9 mouse cellular contexts compared by ENCODE assay signal in the genomic region with DNA sequence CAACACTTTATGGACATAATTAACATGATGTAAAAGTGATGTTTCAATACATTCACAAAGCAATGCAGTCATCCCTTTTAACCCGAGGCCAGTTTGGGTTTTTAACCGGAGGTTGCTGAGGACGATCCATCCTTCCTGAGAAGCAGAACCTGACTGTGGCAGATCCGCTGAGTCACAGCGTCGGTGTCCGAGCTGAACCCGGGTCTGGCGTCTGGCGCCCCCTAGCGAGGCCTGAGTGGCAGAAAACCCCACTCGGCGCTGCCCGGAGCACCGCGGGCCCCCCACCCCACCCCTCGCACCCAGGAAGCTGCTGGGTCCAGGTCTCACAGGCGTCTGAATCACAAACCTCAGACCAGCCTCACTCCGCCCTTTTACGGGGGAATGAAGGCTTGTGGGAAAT. TPM values are rescaled to one million over a fixed set of nuclear protein-coding genes. Genes with fewer than 3 reads are reported as not detected.
A peak's percentile ranks its signal among the peaks of the same experiment; 100 is the strongest.
DNase-seq lines count a peak whose midpoint lies in the region; ATAC-seq and TF ChIP-seq lines count a peak whose summit lies in the region.
"Had no signal": no experiment of that assay in that cellular context is flagged by ENCODE, and none has a peak within 500 bp of the region (broad histone marks: within the 10 kb centered on the region; RNA-seq: fewer than 3 reads in every experiment).

No protein-coding gene starts in this region.

- TF ChIP-seq EP300 in heart, adult 2 months (IDR thresholded peaks at IDR 0.05; ENCODE audit: insufficient read depth, low read depth, low read length), result no peak
- no peak for TF ChIP-seq EP300 in lung, postnatal 0 days (IDR thresholded peaks at IDR 0.05)
- TF ChIP-seq EP300 in stomach, postnatal 0 days (optimal IDR thresholded peaks at IDR 0.05), result no peak

- peak overlapping the region; percentile 78 for H3K27ac ChIP-seq in cortical plate, adult 2 months (ENCODE audit: insufficient read depth, low read length)
- peak overlapping the region; percentile 20; the same call in 1 of the 2 replicates for H3K27ac ChIP-seq in heart, adult 2 months
- no peak overlapping the region for H3K27ac ChIP-seq in lung, postnatal 0 days (ENCODE audit: low read length)
- H3K27ac ChIP-seq in stomach, postnatal 0 days (replicated peaks), result no peak overlapping the region

- no peaks in the 10 kb centered on the region for H3K79me2 ChIP-seq in heart, adult 2 months (replicated peaks; ENCODE audit: control insufficient read depth, insufficient read depth, low read length)

- whole genome bisulfite sequencing in heart, adult 2 months, result 4% methylated on average over 20 of the region's 20 CpGs
- 4% methylated on average over 20 of the region's 20 CpGs for WGBS in lung, postnatal 0 days
- 5% methylated on average over 20 of the region's 20 CpGs for WGBS in stomach, postnatal 0 days

- TF ChIP-seq POLR2A in cortical plate, adult 2 months (IDR thresholded peaks at IDR 0.05; ENCODE audit: extremely low read depth, insufficient read depth, low read length), result peak; percentile 56; the same call in 1 of the 2 replicates
- TF ChIP-seq POLR2A in heart, adult 2 months (IDR thresholded peaks at IDR 0.05; ENCODE audit: insufficient read depth, low read depth, low read length), result no peak

- intact Hi-C loops in heart, adult 2 months (cut with DNase I), result loop anchor here (2.0 to 5.0 kb wide), 3 partner anchors 47 to 291 kb away; a partner anchor contains a TSS

- H3K4me1 ChIP-seq in cortical plate, adult 2 months (ENCODE audit: control insufficient read depth, insufficient read depth, low read length), result peaks cover 7% of the 10 kb centered on the region
- no peaks in the 10 kb centered on the region; the same call in 1 of the 2 replicates for H3K4me1 ChIP-seq in heart, adult 2 months (ENCODE audit: control insufficient read depth, insufficient read depth, low read length)
- no peaks in the 10 kb centered on the region for H3K4me1 ChIP-seq in lung, postnatal 0 days (ENCODE audit: insufficient read depth, low read depth, low read length)
- H3K4me1 ChIP-seq in stomach, postnatal 0 days (replicated peaks; ENCODE audit: control insufficient read depth, insufficient read depth), result no peaks in the 10 kb centered on the region

- no peaks in the 10 kb centered on the region for H3K36me3 ChIP-seq in heart, adult 2 months (ENCODE audit: control insufficient read depth, insufficient read depth, low read length)
- no peaks in the 10 kb centered on the region for H3K36me3 ChIP-seq in lung, postnatal 0 days (ENCODE audit: insufficient read depth, low read length)
- no peaks in the 10 kb centered on the region for H3K36me3 ChIP-seq in stomach, postnatal 0 days (ENCODE audit: control insufficient read depth, insufficient read depth, low read length)

- H3K9ac ChIP-seq in heart, adult 2 months (ENCODE audit: low read depth, low read length), result no peak overlapping the region
- H3K9ac ChIP-seq in lung, postnatal 0 days (replicated peaks; ENCODE audit: low read depth), result no peak overlapping the region
- H3K9ac ChIP-seq in stomach, postnatal 0 days (ENCODE audit: low read length), result no peak overlapping the region

- no peaks in the 10 kb centered on the region for H3K9me3 ChIP-seq in lung, postnatal 0 days (ENCODE audit: low read length)
- no peaks in the 10 kb centered on the region for H3K9me3 ChIP-seq in stomach, postnatal 0 days (ENCODE audit: control insufficient read depth, low read length)
- H3K9me3 ChIP-seq: megakaryocyte, embryonic 14.5 days had no signal

- ATAC-seq in lung, postnatal 0 days, result peak; percentile 49
- ATAC-seq in stomach, postnatal 0 days (ENCODE audit: low FRiP score, low TSS enrichment), result peak; percentile 42; the same call in 1 of the 2 replicates

- DNase-seq in heart, adult 11 months, result peak; percentile 90
- no peak for DNase-seq in heart, adult 8-10 months (ENCODE audit: low spot score)
- DNase-seq in adrenal gland, adult (ENCODE audit: inconsistent age in 2 of 2, low spot score in 1 of 2), result peak; percentile 86 to 92
- DNase-seq in heart, adult 2 months, result peak; percentile 66 to 80
- DNase-seq in kidney, postnatal 14 days, result peak; percentile 78
- DNase-seq in lung, postnatal 0 days (ENCODE audit: low spot score), result peak; percentile 46
- peak; percentile 63 for DNase-seq in stomach, postnatal 0 days (ENCODE audit: low spot score)

- H3K4me3 ChIP-seq in cortical plate, adult 2 months (ENCODE audit: insufficient read depth, low read length), result no peak overlapping the region
- no peak overlapping the region for H3K4me3 ChIP-seq in heart, adult 2 months
- H3K4me3 ChIP-seq in lung, postnatal 0 days (ENCODE audit: low read depth, low read length), result no peak overlapping the region
- no peak overlapping the region for H3K4me3 ChIP-seq in stomach, postnatal 0 days (ENCODE audit: low read depth, low read length)
- H3K4me3 ChIP-seq: megakaryocyte, embryonic 14.5 days had no signal

- H3K4me2 ChIP-seq in lung, postnatal 0 days (replicated peaks; ENCODE audit: low read depth, low read length), result 0 out of 2 replicates have a peak overlapping the region, but pooled peaks have one; percentile 25
- H3K4me2 ChIP-seq in stomach, postnatal 0 days (replicated peaks; ENCODE audit: low read depth), result peak overlapping the region; percentile 25; the same call in 1 of the 2 replicates

- no peaks in the 10 kb centered on the region for H3K27me3 ChIP-seq in heart, adult 2 months (ENCODE audit: control insufficient read depth, insufficient read depth, low read length)
- H3K27me3 ChIP-seq in lung, postnatal 0 days (replicated peaks; ENCODE audit: insufficient read depth, low read length), result no peaks in the 10 kb centered on the region
- no peaks in the 10 kb centered on the region for H3K27me3 ChIP-seq in stomach, postnatal 0 days (ENCODE audit: control insufficient read depth, insufficient read depth, low read length)

- peak; percentile 61 for TF ChIP-seq CTCF in cortical plate, adult 2 months (IDR thresholded peaks at IDR 0.05; ENCODE audit: extremely low read depth, insufficient read depth, low read length)
- peak; percentile 91 for TF ChIP-seq CTCF in heart, adult 2 months (IDR thresholded peaks at IDR 0.05)
- peak; percentile 78 for TF ChIP-seq CTCF in lung, postnatal 0 days (IDR thresholded peaks at IDR 0.05)
- TF ChIP-seq CTCF in stomach, postnatal 0 days (IDR thresholded peaks at IDR 0.05; ENCODE audit: low read depth), result peak; percentile 73

RNA-seq across cellular contexts. Expression of a gene that starts 47.0 kb away (rescaled TPM):
- 100 to 1,000 TPM in 1 of 4 experiments, 10 to 100 TPM in 3; 85.8 to 115 (median 96.0) TPM for total RNA-seq in heart, adult 8-10 months (2022)
- 270 and 278 TPM in 2 replicates for polyA plus RNA-seq in cortical plate, adult 2 months (2012; rRNA removed)
- total RNA-seq in heart, adult 2 months (2021), result 10 to 100 TPM; 77.9 to 91.6 TPM
- polyA plus RNA-seq in heart, adult 2 months (2012; rRNA removed), result 30.1 and 40.7 TPM in 2 replicates
- polyA plus RNA-seq in lung, postnatal 0 days (2015; fragmentation: Nextera tagmentation; extraction: Ambion mirVana), result 15.9 and 23.3 TPM in 2 replicates
- polyA plus RNA-seq in stomach, postnatal 0 days (2015; fragmentation: Nextera tagmentation; extraction: Ambion mirVana), result 6.8 and 8.2 TPM in 2 replicates

Comparison
In these comparisons a context has a peak if more than half of its experiments do, and no peak if none do; other contexts are left out.
1. H3K27ac ChIP-seq: peak in cortical plate, adult 2 months (single experiment) and heart, adult 2 months (single experiment); none in lung, postnatal 0 days (single experiment) and stomach, postnatal 0 days (single experiment).
2. Peak in every context shown above with its lines, with median percentiles within 50 percentile points of each other: CTCF ChIP-seq.